Mouse (Mus musculus) heart, embryonic 13.5 days (tissue): ENCODE results near the gene C8b. TPM values are rescaled to one million over a fixed set of nuclear protein-coding genes. Genes with fewer than 3 reads are reported as not detected.

ENCODE experiments used
- ATAC-seq: fragments of 200-750 bp; cut with Nextera tagmentation; 2 replicates; pipeline ENCODE4 v1.8.0; 2017; ENCODE audit warnings: moderate TSS enrichment; ENCODE audit not compliant: insufficient number of reproducible peaks, low FRiP score, low TSS enrichment; ENCODE audit errors: extremely low read depth
- H3K27ac ChIP-seq: fragments of 300-500 bp; sonication (generic); replicated peaks from 2 replicates; pipeline ENCODE4 v1.5.1; 2015; ENCODE audit warnings: moderate library complexity, mild to moderate bottlenecking, inconsistent platforms
- H3K27me3 ChIP-seq: fragments of 300-500 bp; sonication (generic); replicated peaks from 2 replicates; pipeline ENCODE4 v1.6.1; 2015; ENCODE audit warnings: mild to moderate bottlenecking, inconsistent platforms
- H3K36me3 ChIP-seq: fragments of 300-500 bp; sonication (generic); 2 replicates; pipeline ENCODE4 v1.6.1; 2015; ENCODE audit warnings: mild to moderate bottlenecking, inconsistent platforms
- H3K4me1 ChIP-seq: fragments of 300-500 bp; sonication (generic); 2 replicates; pipeline ENCODE4 v1.6.1; 2015; ENCODE audit warnings: inconsistent platforms
- H3K4me2 ChIP-seq: fragments of 300-500 bp; sonication (generic); 2 replicates; pipeline ENCODE4 v1.6.1; 2015; ENCODE audit warnings: inconsistent platforms, mild to moderate bottlenecking, moderate library complexity
- H3K4me3 ChIP-seq: fragments of 300-500 bp; sonication (generic); 2 replicates; pipeline ENCODE4 v1.5.1; 2015; ENCODE audit warnings: moderate library complexity, mild to moderate bottlenecking, inconsistent platforms
- H3K9ac ChIP-seq: fragments of 300-500 bp; sonication (generic); 2 replicates; pipeline ENCODE4 v1.6.1; 2015; ENCODE audit warnings: inconsistent platforms, mild to moderate bottlenecking, moderate library complexity
- H3K9me3 ChIP-seq: fragments of 300-500 bp; sonication (generic); 2 replicates; pipeline ENCODE4 v1.6.1; 2016; ENCODE audit warnings: inconsistent platforms
- WGBS: fragments of 180-500 bp; shearing (Covaris S2); methylation state at CpG from one replicate; pipeline ENCODE4 v1.1.7; 2015; ENCODE audit warnings: mixed read lengths; 5-methylcytosine and 5-hydroxymethylcytosine counted together
- polyA plus RNA-seq: library from polyadenylated mRNA; unstranded; fragments of >200 nt; fragmentation: Nextera tagmentation; extraction: Ambion mirVana; gene quantifications from 2 replicates; pipeline ENCODE4 v1.2.1, GENCODE M21; 2015

The C8b gene
- polyA plus RNA-seq, 1 experiment from 2014 or later, result 0.12 TPM

GRCm38 (mm10) chr4:104813617-104814016 lies 47.5 kb downstream of the C8b start:
- no peak overlapping the region for H3K27ac ChIP-seq
- 82% methylated on average over 2 of the region's 2 CpGs for WGBS
- H3K4me3 ChIP-seq, result no peak overlapping the region
- H3K9me3 ChIP-seq, result no peaks in the 10 kb centered on the region
- no peaks in the 10 kb centered on the region for H3K36me3 ChIP-seq
- H3K4me2 ChIP-seq, result no peak overlapping the region
- H3K4me1 ChIP-seq, result 0 out of 2 replicates have a peak, but pooled peaks cover 3% of the 10 kb centered on the region
- ATAC-seq, result no peak
- H3K27me3 ChIP-seq, result 0 out of 2 replicates have a peak, but pooled peaks cover 5% of the 10 kb centered on the region
- no peak overlapping the region for H3K9ac ChIP-seq

- 71% methylated on average over 4 of the region's 4 CpGs for WGBS
- H3K36me3 ChIP-seq, result no peaks in the 10 kb centered on the region
- 0 out of 2 replicates have a peak, but pooled peaks cover 3% of the 10 kb centered on the region for H3K4me1 ChIP-seq
- no peaks in the 10 kb centered on the region for H3K9me3 ChIP-seq
- H3K4me3 ChIP-seq, result no peak overlapping the region
- ATAC-seq, result no peak
- H3K27me3 ChIP-seq, result 0 out of 2 replicates have a peak, but pooled peaks cover 6% of the 10 kb centered on the region
- no peak overlapping the region for H3K9ac ChIP-seq
- no peak overlapping the region for H3K4me2 ChIP-seq
- H3K27ac ChIP-seq, result no peak overlapping the region
These were observed 50.6 kb downstream of the C8b start for GRCm38 (mm10) chr4:104816519-104817232.

GRCm38 (mm10) chr4:104817509-104817908 lies 51.4 kb downstream of the C8b start:
- no peak overlapping the region for H3K4me2 ChIP-seq
- no peak overlapping the region for H3K27ac ChIP-seq
- no peak overlapping the region for H3K4me3 ChIP-seq
- H3K36me3 ChIP-seq, result no peaks in the 10 kb centered on the region
- H3K9me3 ChIP-seq, result no peaks in the 10 kb centered on the region
- no peak overlapping the region for H3K9ac ChIP-seq
- WGBS, result 48% methylated on average over 2 of the region's 2 CpGs
- H3K27me3 ChIP-seq, result 0 out of 2 replicates have a peak, but pooled peaks cover 6% of the 10 kb centered on the region
- no peak for ATAC-seq
- H3K4me1 ChIP-seq, result 0 out of 2 replicates have a peak, but pooled peaks cover 3% of the 10 kb centered on the region

GRCm38 (mm10) chr4:104818986-104819385 lies 52.9 kb downstream of the C8b start:
- WGBS, result 51% methylated on average over 4 of the region's 4 CpGs
- Histone ChIP-seq H3K4me3 (no peak overlapping the region), H3K4me1 (0 out of 2 replicates have a peak, but pooled peaks cover 3% of the 10 kb centered on the region), H3K27ac (no peak overlapping the region), H3K27me3 (0 out of 2 replicates have a peak, but pooled peaks cover 6% of the 10 kb centered on the region), H3K9ac (no peak overlapping the region), H3K9me3 (no peaks in the 10 kb centered on the region), H3K4me2 (no peak overlapping the region), H3K36me3 (no peaks in the 10 kb centered on the region)
- ATAC-seq, result no peak

GRCm38 (mm10) chr4:104819891-104820290 lies 53.8 kb downstream of the C8b start:
- Histone ChIP-seq H3K9ac (no peak overlapping the region), H3K27ac (no peak overlapping the region), H3K36me3 (no peaks in the 10 kb centered on the region), H3K4me3 (no peak overlapping the region), H3K4me1 (0 out of 2 replicates have a peak, but pooled peaks cover 3% of the 10 kb centered on the region), H3K27me3 (0 out of 2 replicates have a peak, but pooled peaks cover 6% of the 10 kb centered on the region), H3K9me3 (no peaks in the 10 kb centered on the region), H3K4me2 (no peak overlapping the region)
- 36% methylated on average over 4 of the region's 4 CpGs for WGBS
- ATAC-seq, result no peak

GRCm38 (mm10) chr4:104823597-104824101 lies 57.5 kb downstream of the C8b start:
- Histone ChIP-seq H3K9ac (no peak overlapping the region), H3K4me2 (no peak overlapping the region), H3K9me3 (no peaks in the 10 kb centered on the region), H3K4me1 (0 out of 2 replicates have a peak, but pooled peaks cover 3% of the 10 kb centered on the region), H3K36me3 (no peaks in the 10 kb centered on the region), H3K27me3 (0 out of 2 replicates have a peak, but pooled peaks cover under 1% of the 10 kb centered on the region), H3K27ac (no peak overlapping the region), H3K4me3 (no peak overlapping the region)
- no peak for ATAC-seq
- WGBS, result 65% methylated on average over 4 of the region's 4 CpGs

GRCm38 (mm10) chr4:104824381-104825077 lies 58.4 kb downstream of the C8b start:
- no peak for ATAC-seq
- Histone ChIP-seq H3K27ac (no peak overlapping the region), H3K27me3 (no peaks in the 10 kb centered on the region), H3K4me1 (0 out of 2 replicates have a peak, but pooled peaks cover 3% of the 10 kb centered on the region), H3K4me2 (no peak overlapping the region), H3K36me3 (no peaks in the 10 kb centered on the region), H3K9me3 (no peaks in the 10 kb centered on the region), H3K4me3 (no peak overlapping the region), H3K9ac (no peak overlapping the region)
- WGBS, result 69% methylated on average over 7 of the region's 7 CpGs

GRCm38 (mm10) chr4:104828939-104829338 lies 62.8 kb downstream of the C8b start:
- Histone ChIP-seq H3K4me2 (no peak overlapping the region), H3K9me3 (no peaks in the 10 kb centered on the region), H3K27me3 (no peaks in the 10 kb centered on the region), H3K36me3 (no peaks in the 10 kb centered on the region), H3K9ac (no peak overlapping the region), H3K4me1 (no peaks in the 10 kb centered on the region), H3K4me3 (no peak overlapping the region), H3K27ac (no peak overlapping the region)
- ATAC-seq, result no peak
- 61% methylated on average over 5 of the region's 5 CpGs for WGBS

GRCm38 (mm10) chr4:104835096-104835495 lies 69.0 kb downstream of the C8b start:
- Histone ChIP-seq H3K4me3 (no peak overlapping the region), H3K9ac (no peak overlapping the region), H3K4me1 (no peaks in the 10 kb centered on the region), H3K9me3 (no peaks in the 10 kb centered on the region), H3K27me3 (no peaks in the 10 kb centered on the region), H3K27ac (no peak overlapping the region), H3K4me2 (no peak overlapping the region), H3K36me3 (no peaks in the 10 kb centered on the region)
- no peak for ATAC-seq
- 46% methylated on average over 5 of the region's 5 CpGs for WGBS

- H3K27me3 ChIP-seq, result no peaks in the 10 kb centered on the region
- H3K9ac ChIP-seq, result no peak overlapping the region
- no peaks in the 10 kb centered on the region for H3K9me3 ChIP-seq
- H3K27ac ChIP-seq, result no peak overlapping the region
- no peaks in the 10 kb centered on the region for H3K36me3 ChIP-seq
- no peak for ATAC-seq
- H3K4me3 ChIP-seq, result no peak overlapping the region
- no peak overlapping the region for H3K4me2 ChIP-seq
- 75% methylated on average over 2 of the region's 2 CpGs for WGBS
- no peaks in the 10 kb centered on the region for H3K4me1 ChIP-seq
These were observed 72.2 kb downstream of the C8b start for GRCm38 (mm10) chr4:104838342-104838741.

- Histone ChIP-seq H3K36me3 (no peaks in the 10 kb centered on the region), H3K27ac (no peak overlapping the region), H3K27me3 (no peaks in the 10 kb centered on the region), H3K9ac (no peak overlapping the region), H3K9me3 (no peaks in the 10 kb centered on the region), H3K4me3 (no peak overlapping the region), H3K4me1 (no peaks in the 10 kb centered on the region), H3K4me2 (no peak overlapping the region)
- 80% methylated on average over 5 of the region's 5 CpGs for WGBS
- ATAC-seq, result no peak
These were observed 76.1 kb downstream of the C8b start for GRCm38 (mm10) chr4:104842204-104842603.
